Mouse (Mus musculus) c-Kit-positive CD71-positive TER-119-positive erythroid progenitor cells, embryonic 14.5 days (primary cell): ENCODE results near the gene BC037034.
"Not testable (repeated sequence)": the region's sequence is repeated elsewhere in the genome, so short reads cannot be mapped to it uniquely, and the experiment has no call there.

Experiments used
- DNase-seq: peaks from one replicate; pipeline ENCODE4 v3.0.0-alpha.2; 2013; ENCODE audit warnings: low spot score

The BC037034 gene

DNA sequence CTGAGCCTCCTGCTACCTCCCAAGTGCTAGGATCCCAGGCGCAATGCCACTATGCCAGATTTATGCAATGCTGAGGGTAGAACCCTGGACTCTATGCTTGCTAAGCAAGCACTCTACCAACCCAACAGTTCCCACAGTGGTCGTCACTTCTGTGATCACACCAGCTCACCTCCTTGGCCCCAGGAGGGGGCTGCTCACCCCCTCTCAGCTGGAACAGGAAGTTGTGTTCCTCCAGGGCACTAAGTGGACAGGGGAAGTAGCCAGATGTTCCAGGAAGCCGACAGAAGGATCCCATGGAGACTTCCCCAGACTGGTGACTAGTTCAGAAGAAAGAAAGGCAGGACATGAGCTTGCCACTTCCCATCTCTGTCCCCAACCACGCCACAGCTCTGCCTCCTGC, 1.8 kb downstream of the BC037034 start:
- no peak for DNase-seq

DNA sequence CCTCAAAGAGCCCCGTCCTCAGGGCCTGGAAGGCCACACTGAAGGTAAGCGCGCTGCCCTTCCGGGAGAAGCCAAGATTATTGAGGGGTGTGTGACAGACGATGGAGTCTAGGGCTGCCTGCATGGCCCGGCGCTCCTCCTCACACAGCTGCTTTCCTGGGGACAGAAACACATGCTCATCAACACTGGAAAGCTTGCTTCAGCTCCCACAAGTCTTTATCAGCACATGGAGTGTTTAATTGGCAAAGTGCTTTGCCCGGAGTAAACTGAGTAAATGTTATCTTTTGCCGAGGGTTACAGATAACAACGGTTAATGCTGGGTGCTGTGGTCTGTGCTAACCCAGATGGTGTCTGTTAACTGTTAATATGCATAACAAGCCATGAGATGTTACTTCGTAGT, 3.0 kb downstream of the BC037034 start:
- no peak for DNase-seq

GRCm38 (mm10) chr5:138260051-138260450, 3.8 kb downstream of the BC037034 start:
- no peak for DNase-seq

DNA sequence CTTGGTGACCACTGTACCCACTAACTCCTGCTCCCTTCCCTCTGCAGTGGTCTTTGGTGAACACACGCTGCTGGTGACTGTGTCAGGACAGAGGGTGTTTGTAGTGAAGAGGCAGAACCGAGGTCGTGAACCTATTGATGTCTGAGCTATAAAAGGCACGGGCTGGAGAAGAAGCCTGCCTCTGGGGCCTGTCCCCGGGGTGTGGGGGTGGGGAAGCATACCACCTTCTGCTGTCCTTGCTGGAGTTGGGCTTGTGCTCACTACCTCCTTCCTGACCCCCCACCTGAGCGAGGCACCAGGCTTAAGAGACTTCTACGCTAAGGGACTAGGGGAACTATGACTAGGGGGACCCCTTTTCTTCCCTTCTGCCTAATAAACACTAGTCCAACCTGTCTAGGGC, 4.8 kb downstream of the BC037034 start:
- DNase-seq: no peak

DNA sequence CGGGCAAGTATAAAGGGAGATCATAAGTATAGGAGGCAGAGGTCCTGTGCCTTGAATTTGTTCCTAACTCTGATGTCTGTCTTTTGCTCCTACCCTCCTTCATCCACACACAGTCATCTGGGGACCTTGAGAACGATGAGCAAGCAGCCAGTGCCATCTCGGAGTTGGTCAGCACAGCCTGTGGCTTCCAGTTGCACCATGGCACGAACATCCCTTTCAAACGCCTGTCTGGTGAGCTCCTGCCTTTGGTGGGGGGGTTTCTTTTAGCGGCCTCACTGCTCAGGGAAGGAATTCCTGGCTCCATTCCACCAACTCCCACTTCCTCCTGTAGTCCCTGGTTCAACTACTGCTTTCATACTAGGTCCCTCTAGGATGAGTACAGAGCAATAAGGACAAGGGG, 5.3 kb downstream of the BC037034 start:
- no peak for DNase-seq

GRCm38 (mm10) chr5:138258078-138258477, 5.8 kb downstream of the BC037034 start:
- no peak for DNase-seq

- DNase-seq: no peak
Measured at GRCm38 (mm10) chr5:138257585-138257978, 6.3 kb downstream of the BC037034 start.

DNA sequence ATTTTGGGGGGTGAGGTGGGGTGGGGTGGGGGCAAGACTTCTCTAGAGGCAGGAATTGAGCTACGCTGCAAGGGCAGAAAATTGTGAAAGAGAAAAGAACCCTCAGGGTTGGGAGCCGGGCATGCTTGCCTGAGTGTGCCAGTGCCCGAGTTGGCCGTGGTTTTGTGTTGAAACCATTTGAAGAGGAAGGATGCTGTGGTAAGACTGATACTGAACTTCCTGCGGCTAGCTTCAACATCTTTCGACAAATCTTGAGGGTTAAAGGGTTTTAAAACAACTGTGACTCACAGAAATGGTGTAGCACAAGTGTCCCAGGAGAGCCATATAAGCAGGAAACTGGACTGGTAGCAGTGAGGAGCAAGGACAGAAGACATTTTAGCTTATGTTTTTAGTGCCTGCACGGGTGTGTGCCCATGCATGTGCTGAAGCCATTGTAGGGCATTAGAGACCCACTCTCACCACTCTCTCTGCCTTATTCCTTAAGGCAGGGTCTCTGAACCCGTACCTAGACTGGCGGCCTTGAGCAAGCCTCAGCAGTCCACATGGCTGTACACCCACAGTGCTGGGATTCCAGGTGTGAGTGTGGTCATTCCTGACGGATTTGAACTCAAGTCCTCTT, 6.8 kb downstream of the BC037034 start:
- DNase-seq: no peak

DNA sequence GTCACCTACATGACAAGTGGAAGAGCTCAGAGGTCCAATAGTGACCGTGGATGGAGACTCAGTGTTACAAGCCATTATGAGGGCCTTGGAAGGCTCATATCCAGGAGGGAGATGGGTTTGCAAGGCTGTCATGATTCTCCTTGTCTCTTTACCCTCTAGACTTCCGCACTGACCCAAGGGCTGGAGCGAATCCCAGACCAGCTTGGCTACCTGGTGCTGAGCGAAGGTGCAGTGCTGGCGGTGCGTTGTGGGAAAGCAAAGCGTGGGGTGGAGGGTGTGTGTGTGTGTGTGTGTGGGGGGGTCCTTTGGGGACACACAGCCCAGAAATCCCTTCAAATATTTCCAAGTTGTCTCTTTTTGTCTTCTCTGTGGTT, 7.8 kb downstream of the BC037034 start:
- DNase-seq: no peak

DNA sequence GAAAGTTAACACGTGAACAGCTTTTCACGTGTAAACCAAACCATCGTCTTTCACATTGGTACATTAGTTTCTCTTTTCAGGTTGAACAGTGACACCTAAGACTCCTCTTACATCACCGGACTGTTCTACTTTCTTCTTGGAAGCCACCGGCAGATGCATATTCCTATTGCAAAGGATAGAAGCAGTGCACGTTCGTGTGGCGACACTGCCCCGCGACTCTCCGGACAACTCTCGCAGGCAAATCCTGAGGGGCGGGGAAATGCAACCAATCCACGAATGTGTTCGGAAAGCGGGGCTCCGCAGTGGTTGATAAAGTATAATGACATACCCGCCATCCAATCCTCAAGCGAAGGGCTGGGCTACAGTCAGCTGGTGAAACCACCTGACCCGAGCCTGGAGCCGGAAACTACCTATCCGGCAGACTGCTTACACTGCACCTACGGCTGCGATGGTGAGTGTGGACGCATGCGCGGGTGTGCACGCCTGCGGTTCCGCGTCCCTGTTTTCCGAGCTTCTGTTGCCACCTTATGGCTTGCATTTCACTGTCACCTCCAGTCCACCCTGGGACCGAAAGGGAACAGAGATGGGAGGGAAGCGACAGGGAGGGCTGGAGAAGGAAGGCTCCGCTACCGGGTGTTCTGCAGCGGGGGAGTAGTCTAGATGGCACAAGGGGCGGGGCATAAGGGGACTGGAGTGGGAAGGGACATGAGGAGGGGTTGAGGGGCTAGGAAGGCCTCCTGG, 8.3 kb downstream of the BC037034 start, which contains the start of gene Lamtor4:
Lamtor4 (plus strand) TSS at position 130 of the 741 bp plus-strand sequence.
- peak; percentile 94 for DNase-seq

GRCm38 (mm10) chr5:138253061-138253460, 10.8 kb downstream of the BC037034 start:
- DNase-seq: no peak

DNA sequence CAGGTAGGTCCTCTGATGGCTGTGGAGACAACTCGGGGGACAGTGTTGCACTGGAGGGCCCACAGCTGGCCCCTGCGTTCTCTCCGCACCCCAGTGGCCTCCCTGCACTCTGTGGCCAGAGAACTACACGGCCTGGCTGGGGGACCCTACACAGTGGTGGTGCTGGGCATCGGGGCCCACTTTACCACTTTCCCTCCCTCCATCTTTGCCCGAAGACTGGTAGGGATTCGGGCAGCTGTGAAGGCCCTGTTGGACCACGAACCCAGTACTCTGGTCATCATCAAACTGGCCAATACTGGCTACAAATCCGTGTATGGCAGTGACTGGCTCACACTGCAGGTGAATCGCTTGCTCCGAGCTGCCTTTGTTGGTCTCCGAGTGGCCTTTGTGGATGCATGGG, 12.7 kb downstream of the BC037034 start:
- DNase-seq: no peak

- no peak for DNase-seq
Measured at GRCm38 (mm10) chr5:138241511-138241910, 22.3 kb downstream of the BC037034 start.

DNA sequence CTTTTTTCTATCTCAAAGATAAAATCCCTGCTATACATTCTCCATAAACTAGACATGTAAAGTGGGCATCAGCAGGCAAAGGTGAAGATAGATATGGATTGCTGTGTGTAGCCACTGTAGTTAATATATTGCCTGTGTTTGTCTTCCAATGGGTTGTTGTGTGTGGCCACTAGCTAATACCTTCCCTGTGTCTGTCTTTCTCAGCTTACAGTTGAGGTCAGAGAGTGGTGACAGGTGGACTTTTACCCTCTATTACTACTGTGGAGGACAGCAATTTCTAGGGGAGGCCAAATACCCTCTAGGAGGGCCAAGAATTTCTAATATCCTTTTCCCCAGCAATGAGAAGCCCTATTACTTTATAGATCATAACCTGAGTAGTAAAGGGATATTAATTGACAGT, 29.6 kb downstream of the BC037034 start:
- DNase-seq: no peak

- DNase-seq: no peak
Measured at GRCm38 (mm10) chr5:138233778-138234177, 30.1 kb downstream of the BC037034 start.

- DNase-seq: no peak
Measured at GRCm38 (mm10) chr5:138229511-138229910, 34.3 kb downstream of the BC037034 start.

GRCm38 (mm10) chr5:138228026-138228425, 35.8 kb downstream of the BC037034 start:
- no peak for DNase-seq

DNA sequence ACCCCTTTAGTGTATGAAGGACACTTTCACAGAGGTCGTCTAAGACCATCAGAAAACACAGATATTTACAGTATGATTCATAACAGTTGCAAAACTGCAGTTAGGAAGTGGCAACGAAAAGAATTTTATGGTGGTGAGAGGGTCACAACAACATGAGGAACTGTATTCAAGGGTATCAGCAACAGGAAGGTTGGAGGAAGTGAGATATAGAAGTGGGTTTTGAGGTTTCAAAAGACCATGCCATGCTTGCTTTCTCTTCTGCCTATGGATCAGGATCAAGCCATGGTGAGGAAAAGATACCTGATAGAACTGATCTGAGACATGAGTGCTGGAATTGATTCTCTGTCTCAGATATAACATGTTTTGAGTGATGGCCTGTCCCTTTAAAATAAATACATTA, 36.5 kb downstream of the BC037034 start:
- DNase-seq: no peak

- no peak for DNase-seq
Measured at GRCm38 (mm10) chr5:138226491-138226890, 37.3 kb downstream of the BC037034 start.

GRCm38 (mm10) chr5:138225700-138226099, 38.1 kb downstream of the BC037034 start, which contains the start of gene Nxpe5:
Nxpe5 (plus strand) TSS chr5:138225898.
- DNase-seq: no peak

DNA sequence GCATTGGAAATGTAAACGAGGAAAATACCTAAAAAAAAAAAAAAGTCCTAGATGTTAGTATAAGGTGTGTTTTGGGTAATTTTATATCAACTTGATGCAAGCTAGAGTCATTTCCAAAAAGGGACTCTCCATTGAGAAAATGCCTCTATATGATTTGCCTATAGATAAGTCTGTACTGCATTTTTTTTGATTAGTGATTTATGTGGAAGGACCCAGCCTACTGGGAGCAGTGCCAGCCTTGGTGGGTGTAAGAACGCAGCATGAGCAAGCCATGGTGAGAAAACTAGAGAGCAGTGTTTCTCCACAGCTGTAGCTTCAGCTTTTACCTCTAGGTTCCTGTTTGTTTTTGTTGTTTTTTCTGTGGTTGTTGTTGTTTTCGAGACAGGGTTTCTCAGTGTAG, 40.5 kb downstream of the BC037034 start:
- DNase-seq: no peak

GRCm38 (mm10) chr5:138222111-138222510, 41.7 kb downstream of the BC037034 start:
- peak; percentile 71 for DNase-seq

DNA sequence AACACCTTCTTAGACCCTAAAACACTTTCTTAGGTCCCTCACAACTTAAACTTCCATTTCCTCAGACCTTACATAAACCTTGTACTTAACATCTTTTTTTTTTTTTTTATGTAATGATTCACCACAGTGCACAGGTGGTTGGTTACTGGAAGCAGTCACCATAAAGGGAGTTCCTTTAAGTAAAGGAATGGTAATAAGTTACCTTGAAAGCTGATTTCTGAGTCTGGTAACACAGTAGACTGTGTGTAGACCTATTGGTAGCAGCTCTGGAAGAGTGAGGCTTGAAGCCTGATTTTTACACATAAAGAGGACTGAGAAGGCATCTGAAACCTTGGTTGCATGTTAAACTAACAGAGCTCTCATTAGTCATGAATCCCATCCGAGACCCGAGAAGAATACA, 44.0 kb downstream of the BC037034 start:
- no peak for DNase-seq

DNA sequence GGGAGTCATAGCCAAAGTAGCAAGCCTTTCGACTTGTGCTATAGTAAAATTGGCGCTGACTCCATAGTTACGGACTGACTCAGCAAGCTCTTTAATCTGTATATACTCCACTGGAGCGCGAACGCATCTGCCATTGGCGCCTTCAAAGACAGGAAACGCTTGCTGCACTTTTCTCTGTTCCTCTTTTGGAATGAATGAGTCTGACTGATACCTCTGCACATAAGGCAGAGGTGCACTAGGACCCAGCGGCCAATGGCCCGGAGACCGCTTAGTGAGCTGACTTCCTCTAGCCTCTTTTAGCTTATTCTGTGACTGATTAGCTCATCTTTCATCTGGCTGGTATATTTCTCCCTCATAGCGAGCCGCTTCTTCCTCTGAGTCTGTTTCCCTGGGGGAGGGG, 47.2 kb downstream of the BC037034 start:
- DNase-seq: not testable (repeated sequence)
